Mouse (Mus musculus): ENCODE measurements around the gene Ldhc.

GRCm38 (mm10) chr7:46845978-46846485 is 15.0 kb upstream of the Ldhc start:
- no peak for TF ChIP-seq EP300 (IDR thresholded peaks at IDR 0.05)
- TF ChIP-seq CTCF (IDR thresholded peaks at IDR 0.05), result no peak
